Mouse (Mus musculus) cerebellum, postnatal 4 days (tissue): ENCODE measurements at regions not wholly inside any gene's neighbourhood (a gene's known extent, or its start where the extent isn't known, plus 50 kb on each side); places are given as distances from the start of the nearest gene placed in this dataset.

Source experiments
- DNase-seq, 2 experiments: peaks; one replicate each; pipeline ENCODE4 v3.0.0; 2022; ENCODE audit warnings: low spot score in 2 of 2, mixed read lengths in 1 of 2

DNA sequence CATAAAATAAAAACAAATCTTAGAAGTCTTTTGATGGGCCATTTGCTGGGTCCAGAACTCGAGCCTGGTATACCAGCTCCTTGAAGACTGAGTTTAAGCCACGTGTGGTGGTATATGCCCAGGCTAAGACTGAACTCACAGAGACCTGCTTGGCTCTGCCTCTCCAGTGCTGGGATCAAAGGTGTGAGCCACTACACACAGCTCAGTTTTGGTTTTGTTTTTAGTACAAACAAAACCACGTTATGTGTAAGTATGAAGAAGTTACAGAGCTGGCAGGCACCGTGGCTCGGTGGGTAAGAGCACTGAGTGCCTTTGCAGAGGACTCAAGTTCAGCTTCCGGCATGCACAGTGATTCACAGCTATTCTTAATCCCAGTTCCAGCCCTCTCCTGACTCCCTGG is 75.6 kb downstream of the Wdr5 start:
- no peak for DNase-seq

DNA sequence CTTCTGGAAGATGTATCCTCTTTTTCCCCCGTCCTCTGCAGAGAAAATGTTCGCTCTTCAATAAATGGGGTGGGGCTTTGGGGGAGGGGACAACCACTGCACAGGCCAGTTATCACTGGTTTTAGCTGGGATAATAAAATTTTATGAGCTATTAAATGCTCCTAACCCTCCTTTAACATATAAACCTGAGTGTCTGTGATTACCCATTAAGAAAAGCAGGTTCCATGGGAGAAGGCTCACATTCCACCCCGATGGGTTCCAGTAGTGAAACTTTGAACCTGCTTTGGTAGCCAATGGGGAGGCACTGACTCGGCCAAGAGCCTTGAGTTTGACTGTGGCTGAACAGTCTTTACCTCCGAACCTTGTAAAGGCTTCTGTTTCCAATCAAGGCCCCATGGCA is 76.7 kb downstream of the Wdr5 start:
- no peak for DNase-seq

DNA sequence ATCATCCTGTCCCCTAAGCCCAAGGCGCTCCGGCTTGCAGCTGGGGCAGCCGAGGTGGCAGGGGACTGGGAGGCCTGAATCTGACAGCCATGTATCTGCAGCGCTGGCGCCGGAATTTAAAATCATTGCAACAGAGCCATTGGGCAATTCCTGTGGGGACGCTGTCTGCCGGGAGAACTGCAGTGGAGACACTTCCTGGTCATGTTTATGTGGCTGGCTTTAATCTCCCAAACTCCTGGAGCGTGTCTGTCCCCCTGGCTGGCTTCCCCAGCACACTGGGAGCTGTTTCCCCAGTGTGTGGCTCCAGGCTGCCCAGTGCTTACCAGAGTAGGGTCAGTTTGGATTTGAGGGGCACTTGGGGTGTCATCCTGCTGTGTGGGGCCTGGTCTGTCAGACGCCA is 78.4 kb downstream of the Wdr5 start:
- no peak for DNase-seq

DNA sequence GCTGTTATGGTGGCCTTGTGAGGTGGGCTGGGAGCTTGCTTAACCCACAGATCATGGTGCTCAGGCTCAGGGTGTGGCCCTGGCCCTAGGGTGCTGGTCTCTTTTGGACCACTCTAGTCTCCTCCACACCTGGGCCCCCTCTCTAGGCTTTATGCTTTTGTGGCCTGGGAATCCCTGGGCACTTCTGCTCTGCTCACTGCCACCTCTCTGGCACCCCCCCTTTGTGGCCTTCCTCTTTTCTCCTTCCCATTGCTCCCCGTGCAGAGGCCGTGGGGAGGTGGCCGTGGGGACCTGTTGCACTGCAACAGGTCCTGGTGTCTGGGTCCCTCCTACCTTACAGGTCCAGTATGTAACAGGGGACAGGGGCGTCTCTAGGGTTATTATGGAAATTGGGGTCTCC is 80.3 kb downstream of the Wdr5 start:
- DNase-seq, result no peak

DNA sequence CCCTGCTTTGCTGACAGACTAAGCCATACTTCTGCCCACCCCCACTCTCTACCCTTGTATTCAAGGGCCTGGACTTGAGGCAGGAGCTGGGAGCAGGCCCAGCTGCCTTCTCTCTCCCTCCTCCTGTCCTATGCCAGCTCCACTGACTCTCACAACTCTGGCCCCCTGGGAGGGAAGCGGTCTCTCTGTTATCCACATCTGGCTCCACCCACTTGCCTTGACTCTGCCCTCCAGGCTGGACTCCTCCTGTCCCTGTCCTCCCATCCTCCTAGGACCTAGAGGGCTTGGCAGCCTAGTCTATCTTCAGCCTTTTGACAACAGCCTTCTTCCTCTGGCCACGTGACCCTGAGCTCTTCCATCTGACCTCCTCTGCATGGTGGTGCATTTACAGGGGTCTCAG is 80.0 kb upstream of the Rxra start:
- DNase-seq, result no peak

DNA sequence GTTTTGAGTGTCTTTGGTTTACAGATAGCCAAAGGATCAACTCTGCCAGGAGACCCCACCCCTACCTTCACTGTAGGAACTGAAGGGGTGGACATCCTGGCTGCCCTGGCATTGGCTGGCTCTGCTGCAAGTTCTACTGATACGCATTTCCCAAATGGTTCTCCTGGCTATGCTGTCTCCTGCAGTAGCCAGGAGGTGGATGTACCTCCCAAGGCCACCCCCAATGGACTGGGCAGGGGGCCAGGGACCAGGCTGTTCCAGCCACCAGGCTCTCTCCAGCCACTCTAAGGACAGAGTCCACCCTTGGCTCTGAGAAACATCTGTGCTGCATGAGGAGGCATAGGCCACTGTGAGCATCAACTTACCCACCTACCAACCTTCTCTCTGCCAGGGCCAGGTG is 79.3 kb upstream of the Rxra start:
- DNase-seq, result peak in 1 of 2 experiments; percentile 22

DNA sequence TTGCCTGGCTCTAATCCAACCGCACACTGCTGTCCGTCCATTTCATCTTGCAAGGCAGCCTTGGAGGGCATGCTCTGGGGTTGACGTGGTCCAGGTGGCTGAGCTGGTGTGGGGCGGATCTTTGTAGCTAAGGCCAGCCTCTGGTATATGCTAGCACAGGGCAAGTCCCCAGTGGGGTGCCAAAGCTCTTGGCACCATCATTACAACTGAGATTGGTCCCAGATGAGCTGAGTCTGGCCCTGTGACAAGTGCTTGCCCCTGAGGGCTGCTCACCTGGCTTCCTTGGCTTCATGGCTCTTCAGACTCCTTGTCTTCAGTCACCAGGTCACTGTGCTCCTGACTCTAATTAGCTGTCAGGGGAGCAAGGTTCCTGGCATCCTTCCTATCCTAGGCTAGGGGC is 78.3 kb upstream of the Rxra start:
- DNase-seq, result peak in 1 of 2 experiments; percentile 25

DNA sequence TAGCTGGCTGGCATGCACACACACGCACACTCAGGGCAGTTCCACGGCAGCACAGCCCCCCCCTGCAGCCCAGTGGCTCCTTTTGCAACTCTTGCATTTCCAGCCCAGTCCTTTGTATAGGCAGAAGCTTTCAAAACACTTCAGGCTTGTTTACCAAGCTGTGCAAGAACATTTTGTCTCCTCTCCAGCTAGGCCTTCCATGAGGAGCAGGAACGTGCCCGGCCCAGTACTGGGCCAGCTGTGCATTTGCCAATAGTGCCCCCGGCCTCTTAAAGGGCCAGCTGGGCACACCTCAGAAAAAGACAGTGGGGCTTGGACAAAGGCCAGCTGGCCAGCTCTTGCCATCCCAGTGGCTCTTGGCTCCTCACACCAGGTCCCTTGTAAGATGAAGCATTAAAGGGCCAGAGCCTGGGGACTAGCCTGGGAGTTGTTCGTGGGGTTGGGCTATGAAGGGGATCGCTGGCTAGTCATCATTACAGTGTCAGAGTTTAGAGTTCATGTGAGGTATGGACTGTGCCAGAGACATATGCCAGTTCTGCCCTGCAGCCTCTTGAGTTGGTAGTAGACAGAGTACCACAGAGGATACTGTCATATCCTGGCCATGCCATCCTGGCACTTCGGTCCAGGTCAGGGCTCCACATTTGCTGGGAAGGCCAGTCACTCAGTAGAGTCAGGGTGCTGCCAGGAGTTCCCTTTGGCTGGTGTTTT is 77.0 kb upstream of the Rxra start:
- peak; percentile 65 to 89 for DNase-seq

DNA sequence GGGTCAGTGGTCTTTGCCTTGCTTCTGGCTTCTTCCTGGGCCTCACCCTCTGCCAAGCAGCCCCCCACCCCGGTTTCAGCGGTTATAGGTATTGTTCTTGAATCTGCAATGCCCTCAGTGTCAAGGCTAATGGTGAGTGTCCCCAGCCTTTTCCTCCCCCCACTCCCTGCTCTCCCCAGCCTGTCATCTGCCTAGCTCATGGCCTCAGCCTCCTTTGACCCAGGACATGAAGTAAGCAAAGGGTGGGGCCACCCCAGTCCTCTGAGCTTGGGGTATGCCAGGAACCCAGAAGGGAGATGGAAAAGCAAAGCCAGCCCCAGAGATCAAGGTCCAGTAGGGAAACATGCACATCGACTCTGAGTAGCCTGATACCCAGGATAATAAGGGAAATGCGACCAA is 76.5 kb upstream of the Rxra start:
- DNase-seq, result no peak

DNA sequence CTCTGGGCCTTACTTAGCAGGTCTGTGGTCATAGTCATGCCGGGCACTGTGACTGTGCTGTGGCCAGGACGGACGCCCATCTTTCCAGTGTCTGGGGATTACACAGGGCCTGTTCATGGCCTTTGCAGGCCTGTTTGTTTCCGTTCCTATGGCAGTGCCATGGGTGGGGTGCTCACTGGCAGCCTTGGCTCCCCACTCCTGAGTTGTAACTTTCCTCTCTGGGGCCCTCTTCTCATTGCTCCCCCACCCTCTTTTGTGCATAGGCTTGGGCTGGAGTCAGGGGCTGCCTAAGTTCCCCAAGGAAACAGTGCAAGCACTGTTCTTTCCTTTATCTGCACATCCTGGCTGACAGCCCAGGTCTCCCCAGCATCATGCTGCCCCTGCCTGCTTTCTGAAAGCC is 72.9 kb upstream of the Rxra start:
- DNase-seq, result no peak

DNA sequence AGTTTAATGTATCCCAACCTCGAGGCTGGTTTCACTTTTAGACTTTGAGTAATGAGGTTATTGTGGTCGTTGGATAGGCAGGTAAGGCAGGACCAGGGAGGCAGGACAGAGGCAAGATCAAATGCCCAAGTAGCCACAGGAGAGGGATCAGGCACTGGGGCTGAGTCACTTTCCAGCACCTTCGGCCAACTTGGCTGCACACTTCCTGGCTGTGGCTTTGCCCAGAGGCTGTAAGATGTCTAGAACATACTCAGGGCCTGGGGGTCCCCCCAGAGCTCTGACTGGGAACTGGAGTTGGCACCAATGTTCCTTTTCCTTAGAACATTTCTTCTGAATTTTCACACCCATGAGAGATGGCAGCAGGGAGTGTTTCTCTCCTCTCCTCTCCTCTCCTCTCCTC is 71.7 kb upstream of the Rxra start:
- no peak for DNase-seq

DNA sequence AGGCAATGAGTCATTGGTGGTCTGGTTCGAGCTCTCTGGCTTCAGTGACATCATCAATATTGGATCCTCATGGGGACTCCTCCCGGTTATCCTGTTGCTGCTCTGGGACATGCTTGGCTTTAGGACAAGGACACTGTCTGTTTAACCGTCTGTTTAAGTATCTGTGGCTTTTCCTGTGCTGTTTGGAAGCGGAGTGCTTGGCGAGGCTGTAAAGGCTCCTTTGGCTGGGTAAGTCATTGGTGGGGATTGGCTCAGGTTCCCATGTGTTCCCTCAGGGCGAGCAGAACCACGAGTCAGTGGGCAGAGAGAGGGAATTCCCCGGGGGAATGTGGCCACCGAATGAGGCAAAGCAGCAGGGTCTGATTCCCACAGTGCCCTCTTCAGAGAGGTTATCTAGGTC is 69.4 kb upstream of the Rxra start:
- no peak for DNase-seq

DNA sequence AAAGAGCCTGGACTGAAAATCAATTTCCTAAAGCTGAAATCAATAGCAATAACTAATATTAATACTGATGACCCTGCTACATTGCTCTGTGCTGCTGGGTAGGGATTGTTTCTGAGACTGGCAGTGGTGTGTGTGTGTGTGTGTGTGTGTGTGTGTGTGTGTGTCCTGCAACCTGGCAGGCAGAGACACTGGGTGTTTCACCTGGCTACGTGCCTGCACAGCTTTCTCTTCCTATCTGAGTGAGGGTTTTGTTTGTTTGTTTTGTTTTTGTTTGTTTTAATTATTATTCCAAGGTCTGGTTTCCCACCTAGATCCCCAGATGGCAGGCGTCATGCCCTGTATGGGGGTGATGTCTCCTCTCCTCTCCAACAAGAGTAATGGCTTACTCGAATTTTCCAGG is 54.5 kb upstream of the Rxra start:
- no peak for DNase-seq

DNA sequence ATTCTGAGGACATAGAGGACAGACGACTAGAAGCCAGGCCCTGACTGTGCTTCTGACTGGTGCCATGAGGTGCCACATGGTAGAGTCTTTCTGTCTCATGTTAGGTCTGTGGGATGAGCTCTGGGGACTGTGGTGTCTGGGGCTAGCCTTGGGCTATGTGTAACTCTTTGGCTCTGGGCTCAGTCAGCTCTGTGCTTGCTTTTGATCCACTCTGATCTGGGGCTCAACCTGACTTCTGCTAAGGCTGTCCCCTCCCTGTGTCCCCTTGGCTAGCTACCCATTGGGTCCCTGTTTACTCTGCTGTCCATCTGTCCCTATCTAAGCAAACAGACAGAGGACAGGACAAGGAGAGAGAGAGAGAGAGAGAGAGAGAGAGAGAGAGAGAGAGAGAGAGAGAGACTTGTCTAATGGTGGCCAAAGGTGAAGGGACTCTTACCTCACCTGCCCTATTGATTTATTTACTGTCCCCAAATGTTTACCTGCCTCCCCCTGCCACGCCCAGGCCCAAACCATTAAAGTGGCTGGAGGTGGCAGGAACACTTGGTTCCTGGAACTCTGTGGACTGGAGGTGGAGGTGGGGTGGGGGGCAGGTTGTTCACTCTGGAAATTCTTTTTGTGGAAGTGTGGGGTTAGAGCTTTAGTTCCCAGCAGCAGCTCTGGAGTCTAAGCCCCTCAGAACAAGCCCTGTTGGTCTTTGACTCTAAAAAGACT is 51.4 kb upstream of the Rxra start:
- no peak for DNase-seq
